Mouse (Mus musculus) ovary, postnatal 10 days (tissue): ENCODE measurements around the gene Gm28490.
"Not testable (repeated sequence)": the region's sequence is repeated elsewhere in the genome, so short reads cannot be mapped to it uniquely, and the experiment has no call there.

Experiments used
- DNase-seq: peaks from one replicate; pipeline ENCODE4 v3.0.0; 2022; ENCODE audit warnings: low spot score

Gene Gm28490

DNA sequence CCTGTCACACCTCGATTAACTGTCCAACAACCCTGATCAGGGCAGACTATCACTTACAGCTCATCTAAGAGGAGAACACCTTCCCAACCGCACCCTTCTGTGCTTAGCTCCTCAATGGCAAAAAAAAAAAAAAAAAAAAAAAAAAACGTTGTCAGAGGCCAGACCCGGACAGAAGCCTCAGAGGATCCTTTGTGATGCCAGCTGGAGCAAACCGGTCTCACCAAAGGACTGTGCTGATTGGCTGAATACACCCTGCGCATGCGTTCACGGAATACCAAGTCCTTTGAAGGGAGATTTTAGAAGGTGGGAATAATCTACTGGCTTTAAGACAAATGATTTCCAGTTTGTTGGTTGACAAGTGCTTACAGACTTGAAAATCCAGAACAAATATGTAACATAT, at the start of gene Gm28490:
Gene Gm28490 (minus strand): TSS at position 101 of the 400 bp plus-strand sequence.
- not testable (repeated sequence) for DNase-seq
